Mouse (Mus musculus) heart, embryonic 16.5 days (tissue): ENCODE data around the gene 1700022I11Rik. TPM values are rescaled to one million over a fixed set of nuclear protein-coding genes. Genes with fewer than 3 reads are reported as not detected.

Experiments
- ATAC-seq: fragments of 200-750 bp; cut with Nextera tagmentation; replicated peaks from 2 replicates; pipeline ENCODE4 v1.8.0; 2017; ENCODE audit warnings: moderate number of reproducible peaks; ENCODE audit not compliant: insufficient read depth, low FRiP score; ENCODE audit errors: extremely low read depth
- H3K27ac ChIP-seq: fragments of 300-500 bp; sonication (generic); 2 replicates; pipeline ENCODE4 v1.5.1; 2014; ENCODE audit warnings: mild to moderate bottlenecking, low read length, control low read depth, moderate library complexity
- H3K27me3 ChIP-seq: fragments of 300-500 bp; sonication (generic); 2 replicates; pipeline ENCODE4 v1.6.1; 2014; ENCODE audit warnings: low read length, mixed read lengths; ENCODE audit not compliant: control insufficient read depth, insufficient read depth
- H3K36me3 ChIP-seq: fragments of 300-500 bp; sonication (generic); 2 replicates; pipeline ENCODE4 v1.6.1; 2014; ENCODE audit not compliant: control insufficient read depth, insufficient read depth
- H3K4me1 ChIP-seq: fragments of 300-500 bp; sonication (generic); 2 replicates; pipeline ENCODE4 v1.6.1; 2014; ENCODE audit warnings: low read length, mixed read lengths; ENCODE audit not compliant: control insufficient read depth, insufficient read depth
- H3K4me2 ChIP-seq: fragments of 300-500 bp; sonication (generic); 2 replicates; pipeline ENCODE4 v1.6.1; 2014; ENCODE audit warnings: low read depth, mild to moderate bottlenecking, control low read depth, low read length
- H3K4me3 ChIP-seq: fragments of 300-500 bp; sonication (generic); 2 replicates; pipeline ENCODE4 v1.5.1; 2014; ENCODE audit warnings: mild to moderate bottlenecking, control low read depth, low read length
- H3K9ac ChIP-seq: fragments of 300-500 bp; sonication (generic); 2 replicates; pipeline ENCODE4 v1.6.1; 2014; ENCODE audit warnings: low read length, control low read depth
- H3K9me3 ChIP-seq: fragments of 300-500 bp; sonication (generic); replicated peaks from 2 replicates; pipeline ENCODE4 v1.6.1; 2016; ENCODE audit warnings: low read length; ENCODE audit not compliant: control insufficient read depth
- WGBS: fragments of 180-500 bp; shearing (Covaris S2); extraction: QIAGEN DNeasy Blood & Tissue Kit; methylation state at CpG from one replicate; pipeline ENCODE4 v1.1.7; 2014; 5-methylcytosine and 5-hydroxymethylcytosine counted together
- polyA plus RNA-seq: library from polyadenylated mRNA; unstranded; fragments of >200 nt; fragmentation: Nextera tagmentation; extraction: Ambion mirVana; gene quantifications from 2 replicates; pipeline ENCODE4 v1.2.1, GENCODE M21; 2015

The 1700022I11Rik gene
- polyA plus RNA-seq, 1 experiment from 2014 or later = 1.4 TPM

- no peak overlapping the region for H3K4me2 ChIP-seq
- WGBS = 94% methylated on average over 17 of the region's 17 CpGs
- no peaks in the 10 kb centered on the region for H3K9me3 ChIP-seq
- peaks cover 48% of the 10 kb centered on the region for H3K4me1 ChIP-seq
- ATAC-seq = no peak
- H3K36me3 ChIP-seq = peaks cover 9% of the 10 kb centered on the region
- H3K9ac ChIP-seq = no peak overlapping the region
- no peaks in the 10 kb centered on the region for H3K27me3 ChIP-seq
- no peak overlapping the region for H3K27ac ChIP-seq
- H3K4me3 ChIP-seq = no peak overlapping the region
These were observed 12.8 kb upstream of the 1700022I11Rik start for GRCm38 (mm10) chr4:42956581-42956980.

- WGBS = 78% methylated on average over 11 of the region's 11 CpGs
- H3K27ac ChIP-seq = peak overlapping the region; percentile 94; the same call in 1 of the 2 replicates
- peaks cover 40% of the 10 kb centered on the region for H3K4me1 ChIP-seq
- H3K9me3 ChIP-seq = no peaks in the 10 kb centered on the region
- no peak overlapping the region for H3K4me3 ChIP-seq
- H3K4me2 ChIP-seq = no peak overlapping the region
- ATAC-seq = no peak
- H3K27me3 ChIP-seq = no peaks in the 10 kb centered on the region
- peaks cover 9% of the 10 kb centered on the region for H3K36me3 ChIP-seq
- H3K9ac ChIP-seq = peak overlapping the region; percentile 5
These were observed 12.1 kb upstream of the 1700022I11Rik start for GRCm38 (mm10) chr4:42957306-42957705.

- ATAC-seq = no peak
- H3K9me3 ChIP-seq = no peaks in the 10 kb centered on the region
- peaks cover 9% of the 10 kb centered on the region for H3K36me3 ChIP-seq
- H3K4me2 ChIP-seq = no peak overlapping the region
- H3K4me3 ChIP-seq = no peak overlapping the region
- H3K9ac ChIP-seq = peak overlapping the region; percentile 63
- H3K27me3 ChIP-seq = no peaks in the 10 kb centered on the region
- peaks cover 34% of the 10 kb centered on the region for H3K4me1 ChIP-seq
- WGBS = 65% methylated on average over 8 of the region's 8 CpGs
- H3K27ac ChIP-seq = peak overlapping the region; percentile 94
These were observed 11.4 kb upstream of the 1700022I11Rik start for GRCm38 (mm10) chr4:42957979-42958378.

- Histone ChIP-seq H3K4me1 (peaks cover 29% of the 10 kb centered on the region), H3K4me2 (0 out of 2 replicates have a peak overlapping the region, but pooled peaks have one; percentile 15), H3K9me3 (0 out of 2 replicates have a peak, but pooled peaks cover 2% of the 10 kb centered on the region), H3K27ac (peak overlapping the region; percentile 94), H3K4me3 (no peak overlapping the region), H3K36me3 (peaks cover 9% of the 10 kb centered on the region), H3K27me3 (no peaks in the 10 kb centered on the region), H3K9ac (peak overlapping the region; percentile 65)
- WGBS = 29% methylated on average over 8 of the region's 8 CpGs
- ATAC-seq = peak; percentile 61
These were observed 10.5 kb upstream of the 1700022I11Rik start for GRCm38 (mm10) chr4:42958942-42959341.

GRCm38 (mm10) chr4:42959382-42959781, 10.0 kb upstream of the 1700022I11Rik start:
- no peak overlapping the region for H3K4me3 ChIP-seq
- peak overlapping the region; percentile 94 for H3K27ac ChIP-seq
- H3K9ac ChIP-seq = peak overlapping the region; percentile 65
- H3K4me1 ChIP-seq = peaks cover 28% of the 10 kb centered on the region
- WGBS = 59% methylated on average over 4 of the region's 4 CpGs
- no peak overlapping the region for H3K4me2 ChIP-seq
- H3K36me3 ChIP-seq = peaks cover 9% of the 10 kb centered on the region
- H3K27me3 ChIP-seq = no peaks in the 10 kb centered on the region
- no peak for ATAC-seq
- H3K9me3 ChIP-seq = 0 out of 2 replicates have a peak, but pooled peaks cover 2% of the 10 kb centered on the region

GRCm38 (mm10) chr4:42961592-42961991, 7.8 kb upstream of the 1700022I11Rik start:
- Histone ChIP-seq H3K4me3 (no peak overlapping the region), H3K9me3 (0 out of 2 replicates have a peak, but pooled peaks cover 2% of the 10 kb centered on the region), H3K36me3 (peaks cover 8% of the 10 kb centered on the region), H3K4me2 (no peak overlapping the region), H3K27ac (no peak overlapping the region), H3K27me3 (no peaks in the 10 kb centered on the region), H3K9ac (no peak overlapping the region), H3K4me1 (peaks cover 27% of the 10 kb centered on the region)
- 35% methylated on average over 4 of the region's 4 CpGs for WGBS
- no peak for ATAC-seq

- 57% methylated on average over 2 of the region's 2 CpGs for WGBS
- no peak overlapping the region for H3K27ac ChIP-seq
- ATAC-seq = no peak
These were observed 5.9 kb upstream of the 1700022I11Rik start for GRCm38 (mm10) chr4:42963480-42963879.

GRCm38 (mm10) chr4:42965039-42965719, 4.2 kb upstream of the 1700022I11Rik start:
- Histone ChIP-seq H3K4me1 (peaks cover 7% of the 10 kb centered on the region), H3K27ac (no peak overlapping the region), H3K4me3 (peak overlapping the region; percentile 24; the same call in 1 of the 2 replicates), H3K36me3 (no peaks in the 10 kb centered on the region), H3K9me3 (0 out of 2 replicates have a peak, but pooled peaks cover 2% of the 10 kb centered on the region), H3K4me2 (peak overlapping the region; percentile 41), H3K27me3 (no peaks in the 10 kb centered on the region), H3K9ac (0 out of 2 replicates have a peak overlapping the region, but pooled peaks have one; percentile 6)
- 16% methylated on average over 12 of the region's 12 CpGs for WGBS
- ATAC-seq = peak; percentile 21; the same call in 1 of the 2 replicates

More at GRCm38 (mm10) chr4:42963480-42963879, 5.9 kb upstream of the 1700022I11Rik start:
- H3K9me3 ChIP-seq = 0 out of 2 replicates have a peak, but pooled peaks cover 2% of the 10 kb centered on the region
- H3K27me3 ChIP-seq = no peaks in the 10 kb centered on the region
- H3K4me2 ChIP-seq = no peak overlapping the region
- H3K9ac ChIP-seq = no peak overlapping the region
- peaks cover 22% of the 10 kb centered on the region for H3K4me1 ChIP-seq
- no peaks in the 10 kb centered on the region for H3K36me3 ChIP-seq
- H3K4me3 ChIP-seq = no peak overlapping the region

- Histone ChIP-seq H3K4me1 (peaks cover 8% of the 10 kb centered on the region; the same call in 1 of the 2 replicates), H3K4me2 (no peak overlapping the region), H3K4me3 (no peak overlapping the region), H3K9me3 (no peaks in the 10 kb centered on the region), H3K27me3 (no peaks in the 10 kb centered on the region), H3K27ac (no peak overlapping the region), H3K36me3 (no peaks in the 10 kb centered on the region; the same call in 1 of the 2 replicates), H3K9ac (no peak overlapping the region)
- no peak for ATAC-seq
- 71% methylated on average over 4 of the region's 4 CpGs for WGBS
These were observed 3.5 kb downstream of the 1700022I11Rik start for GRCm38 (mm10) chr4:42972952-42973351.
